Mouse (Mus musculus) MEL (cell line): ENCODE measurements at regions not wholly inside any gene's neighbourhood (a gene's known extent, or its start where the extent isn't known, plus 50 kb on each side); places are given as distances from the start of the nearest gene placed in this dataset.

ENCODE experiments used
- CTCF ChIP-seq, 3 experiments: IDR thresholded peaks in 2 of 3; conservative IDR thresholded peaks in 1 of 3; 2 replicates each; pipeline ENCODE4 v1.5.1; 2011 to 2012; ENCODE audit warnings: low read length in 3 of 3, low read depth in 2 of 3, mild to moderate bottlenecking in 2 of 3, improper control_type of control experiment in 1 of 3, inconsistent platforms in 1 of 3, mixed read lengths in 1 of 3, moderate library complexity in 1 of 3; ENCODE audit not compliant: control insufficient read depth in 1 of 3, insufficient read depth in 1 of 3, poor library complexity in 1 of 3, severe bottlenecking in 1 of 3
- MAX ChIP-seq: IDR thresholded peaks from 2 replicates; pipeline ENCODE4 v1.6.1; 2011; ENCODE audit warnings: low read length, improper control_type of control experiment
- MYB ChIP-seq: IDR thresholded peaks from 2 replicates; pipeline ENCODE4 v1.6.1; 2011; ENCODE audit warnings: mild to moderate bottlenecking, low read depth, low read length, improper control_type of control experiment
- POLR2A ChIP-seq, 2 experiments: IDR thresholded peaks; 2 replicates each; pipeline ENCODE4 v1.6.1; 2011 to 2012; ENCODE audit warnings: low read length in 2 of 2, mild to moderate bottlenecking in 2 of 2, control low read depth in 1 of 2, improper control_type of control experiment in 1 of 2, low read depth in 1 of 2, moderate library complexity in 1 of 2; ENCODE audit not compliant: control insufficient read depth in 1 of 2, insufficient read depth in 1 of 2, poor library complexity in 1 of 2
- TAL1 ChIP-seq: IDR thresholded peaks from 2 replicates; pipeline ENCODE4 v1.6.1; 2012; ENCODE audit warnings: mild to moderate bottlenecking, inconsistent platforms, low read length, moderate library complexity, mixed read lengths
- ZC3H11A ChIP-seq: IDR thresholded peaks from 2 replicates; pipeline ENCODE4 v1.6.1; 2012; ENCODE audit warnings: low read depth, mild to moderate bottlenecking, inconsistent platforms, low read length, improper control_type of control experiment
- ZMIZ1 ChIP-seq: IDR thresholded peaks from 2 replicates; pipeline ENCODE4 v1.6.1; 2012; ENCODE audit warnings: low read depth, mild to moderate bottlenecking, inconsistent platforms, low read length, improper control_type of control experiment, moderate library complexity
- ZNF384 ChIP-seq: IDR thresholded peaks from 2 replicates; pipeline ENCODE4 v1.6.1; 2012; ENCODE audit warnings: low read depth, mild to moderate bottlenecking, inconsistent platforms, low read length, improper control_type of control experiment

- TF ChIP-seq CTCF (IDR thresholded peaks at IDR 0.05 in 2 of 3, conservative IDR thresholded peaks at IDR 0.05 in 1 of 3; ENCODE audit: control insufficient read depth in 1 of 3, insufficient read depth in 1 of 3, low read depth in 2 of 3, low read length in 3 of 3, poor library complexity in 1 of 3, severe bottlenecking in 1 of 3) (no peak), ZMIZ1 (no peak), POLR2A (IDR thresholded peaks at IDR 0.05; ENCODE audit: control insufficient read depth in 1 of 2, insufficient read depth in 1 of 2, low read depth in 1 of 2, low read length in 2 of 2, poor library complexity in 1 of 2) (no peak), TAL1 (no peak), ZNF384 (no peak), MYB (no peak), MAX (no peak), ZC3H11A (no peak)
Measured at GRCm38 (mm10) chr16:20829732-20830435, 95.6 kb upstream of the Thpo start.
